Mouse (Mus musculus): Measurements from ENCODE around the gene Medag. TPM values are rescaled to one million over a fixed set of nuclear protein-coding genes. Genes with fewer than 3 reads are reported as not detected.
A peak's percentile ranks its signal among the peaks of the same experiment; 100 is the strongest.

Medag gene
- polyA plus RNA-seq, 1 experiment from 2014 or later = 0.72 TPM

DNA sequence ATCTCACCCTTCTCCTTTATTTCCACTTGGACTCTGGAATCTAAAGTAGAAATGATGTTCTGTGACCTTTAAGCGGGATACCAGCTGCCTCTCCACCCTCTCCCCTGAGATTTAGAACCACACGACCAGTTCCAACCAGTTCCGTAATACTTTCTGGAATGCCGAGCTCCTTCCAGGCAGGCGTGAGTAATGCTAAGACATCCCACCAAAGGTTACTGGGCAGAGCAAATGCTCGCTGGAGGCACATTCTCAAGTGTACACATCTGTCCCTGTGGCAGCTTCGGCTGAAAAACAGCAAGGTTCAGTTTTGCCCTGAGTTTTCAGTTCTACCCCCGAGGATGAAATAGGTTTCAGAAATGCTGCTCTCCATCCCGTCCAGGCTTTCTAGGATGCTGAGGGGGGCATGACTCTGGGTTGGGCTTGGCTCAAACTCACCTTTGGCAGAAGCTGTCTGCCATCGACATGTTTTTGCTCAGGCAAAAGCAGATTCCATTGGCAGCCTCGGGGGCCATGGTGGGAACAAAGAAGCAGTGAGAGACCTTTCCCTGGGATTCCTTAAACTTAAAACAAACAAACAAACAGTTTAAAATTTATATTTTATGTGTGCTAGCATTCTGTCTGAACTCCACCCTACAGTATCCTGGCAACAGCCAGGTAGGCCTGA is 21.9 kb upstream of the Medag start:
- no peak overlapping the region for H3K4me3 ChIP-seq (ENCODE audit: low read depth, low read length)
- H3K27ac ChIP-seq (replicated peaks; ENCODE audit: low read depth, low read length) = no peak overlapping the region
- H3K4me1 ChIP-seq (ENCODE audit: control insufficient read depth, insufficient read depth, low read length) = no peaks in the 10 kb centered on the region; the same call in 1 of the 2 replicates
- no peak overlapping the region for H3K9ac ChIP-seq (replicated peaks; ENCODE audit: low read length)
- no peak; the same call in 1 of the 2 replicates for ATAC-seq (replicated peaks; ENCODE audit: insufficient number of reproducible peaks, low FRiP score, low TSS enrichment, low read depth)
- no peaks in the 10 kb centered on the region for H3K36me3 ChIP-seq (replicated peaks; ENCODE audit: control insufficient read depth, insufficient read depth, low read depth, low read length)
- H3K27me3 ChIP-seq (ENCODE audit: control insufficient read depth, insufficient read depth, low read length) = no peaks in the 10 kb centered on the region
- no peak for DNase-seq (ENCODE audit: low spot score)
- no peaks in the 10 kb centered on the region for H3K9me3 ChIP-seq (replicated peaks; ENCODE audit: control insufficient read depth, low read length)
- WGBS = 58% methylated on average over 11 of the region's 11 CpGs
- H3K4me2 ChIP-seq (ENCODE audit: low read depth, low read length) = no peak overlapping the region

- H3K4me1 ChIP-seq (ENCODE audit: control insufficient read depth, insufficient read depth, low read length) = no peaks in the 10 kb centered on the region; the same call in 1 of the 2 replicates
- whole genome bisulfite sequencing = 37% methylated on average over 18 of the region's 18 CpGs
- peak overlapping the region; percentile 36; the same call in 1 of the 2 replicates for H3K27ac ChIP-seq (replicated peaks; ENCODE audit: low read depth, low read length)
- no peaks in the 10 kb centered on the region for H3K27me3 ChIP-seq (ENCODE audit: control insufficient read depth, insufficient read depth, low read length)
- H3K36me3 ChIP-seq (replicated peaks; ENCODE audit: control insufficient read depth, insufficient read depth, low read depth, low read length) = no peaks in the 10 kb centered on the region
- no peaks in the 10 kb centered on the region for H3K9me3 ChIP-seq (replicated peaks; ENCODE audit: control insufficient read depth, low read length)
- no peak overlapping the region for H3K4me3 ChIP-seq (ENCODE audit: low read depth, low read length)
- DNase-seq (ENCODE audit: low spot score) (peak; percentile 74), ATAC-seq (replicated peaks; ENCODE audit: insufficient number of reproducible peaks, low FRiP score, low TSS enrichment, low read depth) (peak; percentile 81)
- H3K4me2 ChIP-seq (ENCODE audit: low read depth, low read length) = no peak overlapping the region
- no peak overlapping the region for H3K9ac ChIP-seq (replicated peaks; ENCODE audit: low read length)
Observed at GRCm38 (mm10) chr5:149391574-149392375, 19.8 kb upstream of the Medag start.

DNA sequence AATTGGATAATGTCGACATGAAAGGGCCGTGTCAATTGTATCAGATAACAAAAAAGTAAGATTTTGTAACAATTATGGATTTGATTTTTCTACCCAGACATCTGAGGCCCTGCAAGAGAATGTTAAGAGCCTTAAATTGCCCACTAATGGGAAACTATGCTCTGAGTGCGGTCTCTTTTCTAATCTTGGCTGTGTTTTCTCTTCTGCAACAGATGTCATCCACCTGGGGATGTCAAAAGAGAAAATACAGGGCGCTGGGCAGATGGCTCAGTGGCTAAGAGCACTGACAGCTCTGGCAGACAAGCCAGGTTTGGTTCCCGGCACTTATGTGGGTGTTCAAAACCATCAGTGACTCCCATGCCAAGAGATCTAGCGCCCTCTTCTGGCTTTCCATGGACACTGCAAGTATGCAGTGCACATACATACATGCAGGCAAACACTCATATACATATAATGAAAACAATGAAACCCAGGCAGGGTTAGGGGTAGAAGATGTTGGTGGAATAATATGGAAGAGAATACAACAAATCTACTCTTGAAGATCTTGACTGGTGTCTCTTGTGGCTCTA is 19.0 kb upstream of the Medag start:
- peak overlapping the region; percentile 36; the same call in 1 of the 2 replicates for H3K27ac ChIP-seq (replicated peaks; ENCODE audit: low read depth, low read length)
- no peak overlapping the region for H3K4me2 ChIP-seq (ENCODE audit: low read depth, low read length)
- no peaks in the 10 kb centered on the region; the same call in 1 of the 2 replicates for H3K4me1 ChIP-seq (ENCODE audit: control insufficient read depth, insufficient read depth, low read length)
- WGBS = 51% methylated on average over 6 of the region's 6 CpGs
- no peaks in the 10 kb centered on the region for H3K36me3 ChIP-seq (replicated peaks; ENCODE audit: control insufficient read depth, insufficient read depth, low read depth, low read length)
- no peak for ATAC-seq (replicated peaks; ENCODE audit: insufficient number of reproducible peaks, low FRiP score, low TSS enrichment, low read depth)
- DNase-seq (ENCODE audit: low spot score) = peak; percentile 71
- no peak overlapping the region for H3K4me3 ChIP-seq (ENCODE audit: low read depth, low read length)
- H3K9me3 ChIP-seq (replicated peaks; ENCODE audit: control insufficient read depth, low read length) = no peaks in the 10 kb centered on the region
- no peaks in the 10 kb centered on the region for H3K27me3 ChIP-seq (ENCODE audit: control insufficient read depth, insufficient read depth, low read length)
- H3K9ac ChIP-seq (replicated peaks; ENCODE audit: low read length) = no peak overlapping the region

DNA sequence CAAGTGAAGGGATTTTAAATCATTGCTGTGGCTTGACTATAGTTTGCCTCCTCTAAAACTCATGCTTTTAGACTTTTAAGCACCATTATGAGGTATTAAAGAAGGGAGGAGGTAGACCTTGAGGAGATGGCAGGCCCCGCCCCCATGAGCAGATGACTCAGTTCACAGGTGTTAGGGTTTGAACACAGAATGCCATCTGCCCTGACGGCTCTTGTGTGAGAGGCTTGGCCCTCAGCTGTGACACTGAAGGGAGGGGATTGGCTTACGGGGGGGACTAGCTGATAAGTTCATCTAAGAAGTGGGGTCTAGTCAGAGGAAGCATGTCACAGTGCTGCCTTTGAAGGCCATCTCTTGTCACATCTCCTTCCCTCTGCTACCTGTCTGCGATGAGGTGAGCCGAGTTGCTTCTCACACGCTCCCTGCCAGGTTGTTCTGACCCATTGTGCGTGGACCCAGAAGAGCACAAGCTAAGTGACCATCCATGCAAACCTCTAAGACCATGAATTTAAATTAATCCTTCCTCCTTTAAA is 10.0 kb upstream of the Medag start:
- Histone ChIP-seq H3K4me2 (ENCODE audit: low read depth, low read length) (no peak overlapping the region), H3K4me3 (ENCODE audit: low read depth, low read length) (no peak overlapping the region), H3K4me1 (ENCODE audit: control insufficient read depth, insufficient read depth, low read length) (no peaks in the 10 kb centered on the region), H3K36me3 (replicated peaks; ENCODE audit: control insufficient read depth, insufficient read depth, low read depth, low read length) (no peaks in the 10 kb centered on the region), H3K27ac (replicated peaks; ENCODE audit: low read depth, low read length) (no peak overlapping the region), H3K27me3 (ENCODE audit: control insufficient read depth, insufficient read depth, low read length) (no peaks in the 10 kb centered on the region), H3K9me3 (replicated peaks; ENCODE audit: control insufficient read depth, low read length) (no peaks in the 10 kb centered on the region; the same call in 1 of the 2 replicates), H3K9ac (replicated peaks; ENCODE audit: low read length) (no peak overlapping the region)
- WGBS = 87% methylated on average over 7 of the region's 7 CpGs
- ATAC-seq (replicated peaks; ENCODE audit: insufficient number of reproducible peaks, low FRiP score, low TSS enrichment, low read depth) = no peak
- no peak for DNase-seq (ENCODE audit: low spot score)

DNA sequence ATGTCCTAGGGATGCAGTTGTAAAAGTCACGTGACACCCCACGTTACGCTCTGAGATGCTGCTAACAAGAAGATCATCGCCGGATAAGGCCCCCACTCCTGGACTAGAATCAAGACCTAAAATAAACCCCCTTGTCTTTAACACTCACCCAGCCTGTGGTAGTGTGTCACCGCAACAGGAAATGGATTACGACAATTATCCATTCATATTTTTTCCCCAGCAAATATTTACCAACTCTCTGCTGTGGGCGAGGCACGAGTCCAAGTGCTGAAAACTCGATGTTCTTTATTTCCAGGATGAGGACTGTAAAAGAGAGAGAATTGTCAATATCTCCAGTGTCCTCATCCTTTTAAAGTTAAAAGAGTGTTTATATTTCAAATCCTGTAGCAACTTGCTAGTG is 9.5 kb upstream of the Medag start:
- WGBS = 86% methylated on average over 10 of the region's 10 CpGs

DNA sequence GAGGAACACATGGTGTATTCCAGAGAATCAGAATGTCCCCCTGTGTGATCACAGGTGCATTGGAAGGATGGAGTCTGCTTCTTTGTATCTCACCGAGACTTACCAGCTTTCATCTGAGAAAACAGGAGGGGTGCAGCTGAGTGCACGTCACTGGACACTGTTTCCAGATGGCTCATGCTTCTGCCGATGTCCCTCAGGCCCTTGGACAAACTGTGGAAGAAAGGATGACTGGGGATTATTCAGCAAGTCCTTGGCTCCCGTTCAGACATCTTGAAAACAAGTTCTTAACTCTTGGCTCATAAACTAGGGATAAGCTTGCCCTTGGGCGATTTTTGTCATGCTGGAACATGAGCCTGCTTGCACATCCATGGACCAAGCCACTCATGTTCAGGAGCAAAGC is 8.2 kb upstream of the Medag start:
- Histone ChIP-seq H3K27ac (replicated peaks; ENCODE audit: low read depth, low read length) (no peak overlapping the region), H3K9me3 (replicated peaks; ENCODE audit: control insufficient read depth, low read length) (no peaks in the 10 kb centered on the region; the same call in none of the 2 replicates), H3K4me2 (ENCODE audit: low read depth, low read length) (no peak overlapping the region), H3K27me3 (ENCODE audit: control insufficient read depth, insufficient read depth, low read length) (no peaks in the 10 kb centered on the region), H3K4me1 (ENCODE audit: control insufficient read depth, insufficient read depth, low read length) (no peaks in the 10 kb centered on the region), H3K4me3 (ENCODE audit: low read depth, low read length) (no peak overlapping the region), H3K36me3 (replicated peaks; ENCODE audit: control insufficient read depth, insufficient read depth, low read depth, low read length) (no peaks in the 10 kb centered on the region), H3K9ac (replicated peaks; ENCODE audit: low read length) (no peak overlapping the region)
- ATAC-seq (replicated peaks; ENCODE audit: insufficient number of reproducible peaks, low FRiP score, low TSS enrichment, low read depth) = no peak
- 65% methylated on average over 5 of the region's 5 CpGs for WGBS
- DNase-seq (ENCODE audit: low spot score) = no peak

More for the DNA sequence above, 9.5 kb upstream of the Medag start:
- Histone ChIP-seq H3K9me3 (replicated peaks; ENCODE audit: control insufficient read depth, low read length) (no peaks in the 10 kb centered on the region; the same call in 1 of the 2 replicates), H3K4me2 (ENCODE audit: low read depth, low read length) (no peak overlapping the region), H3K27ac (replicated peaks; ENCODE audit: low read depth, low read length) (no peak overlapping the region), H3K27me3 (ENCODE audit: control insufficient read depth, insufficient read depth, low read length) (no peaks in the 10 kb centered on the region), H3K36me3 (replicated peaks; ENCODE audit: control insufficient read depth, insufficient read depth, low read depth, low read length) (no peaks in the 10 kb centered on the region), H3K4me3 (ENCODE audit: low read depth, low read length) (no peak overlapping the region), H3K4me1 (ENCODE audit: control insufficient read depth, insufficient read depth, low read length) (no peaks in the 10 kb centered on the region), H3K9ac (replicated peaks; ENCODE audit: low read length) (no peak overlapping the region)
- DNase-seq (ENCODE audit: low spot score) = no peak
- ATAC-seq (replicated peaks; ENCODE audit: insufficient number of reproducible peaks, low FRiP score, low TSS enrichment, low read depth) = no peak

DNA sequence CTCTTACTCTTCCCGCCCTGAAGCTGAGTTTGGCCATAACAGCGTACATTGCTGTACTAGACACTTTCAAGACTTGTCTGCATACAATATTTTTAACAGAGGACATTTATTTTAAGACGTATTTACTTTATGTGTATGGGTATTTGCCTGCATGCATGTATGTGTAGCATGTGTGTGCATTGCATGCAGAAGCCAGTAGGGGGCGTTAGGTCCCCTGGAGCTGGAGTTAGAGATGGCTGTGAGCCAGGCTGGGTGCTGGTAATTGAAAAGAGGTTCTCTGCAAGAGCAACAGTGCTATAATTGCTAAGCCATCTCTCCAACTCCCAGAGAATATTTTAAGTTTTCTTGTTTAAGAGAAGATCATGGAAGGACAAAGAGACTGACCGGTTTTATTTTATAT is 6.8 kb upstream of the Medag start:
- no peaks in the 10 kb centered on the region for H3K36me3 ChIP-seq (replicated peaks; ENCODE audit: control insufficient read depth, insufficient read depth, low read depth, low read length)
- no peak for DNase-seq (ENCODE audit: low spot score)
- no peak overlapping the region for H3K4me3 ChIP-seq (ENCODE audit: low read depth, low read length)
- H3K27me3 ChIP-seq (ENCODE audit: control insufficient read depth, insufficient read depth, low read length) = no peaks in the 10 kb centered on the region
- H3K9me3 ChIP-seq (replicated peaks; ENCODE audit: control insufficient read depth, low read length) = no peaks in the 10 kb centered on the region; the same call in 1 of the 2 replicates
- H3K4me2 ChIP-seq (ENCODE audit: low read depth, low read length) = no peak overlapping the region
- H3K4me1 ChIP-seq (ENCODE audit: control insufficient read depth, insufficient read depth, low read length) = no peaks in the 10 kb centered on the region
- WGBS = 82% methylated on average over 5 of the region's 5 CpGs
- H3K27ac ChIP-seq (replicated peaks; ENCODE audit: low read depth, low read length) = no peak overlapping the region
- H3K9ac ChIP-seq (replicated peaks; ENCODE audit: low read length) = no peak overlapping the region
- no peak for ATAC-seq (replicated peaks; ENCODE audit: insufficient number of reproducible peaks, low FRiP score, low TSS enrichment, low read depth)

Data from embryonic facial prominence, embryonic 11.5 days (tissue).